Mouse (Mus musculus): ENCODE measurements around the gene Slc2a9. TPM values are rescaled to one million over a fixed set of nuclear protein-coding genes. Genes with fewer than 3 reads are reported as not detected.

Slc2a9 gene
- total and polyA plus RNA-seq, 3 experiments = 1.3 to 2.3 (median 2.1) TPM

GRCm38 (mm10) chr5:38500043-38500442 is 2.9 kb downstream of the Slc2a9 start:
- DNase-seq = no peak

GRCm38 (mm10) chr5:38499316-38499811 is 3.6 kb downstream of the Slc2a9 start:
- DNase-seq = no peak

GRCm38 (mm10) chr5:38498479-38498878 is 4.5 kb downstream of the Slc2a9 start:
- DNase-seq = no peak

GRCm38 (mm10) chr5:38496491-38497057 is 6.4 kb downstream of the Slc2a9 start:
- no peak for DNase-seq

- no peak for DNase-seq
These were observed 9.1 kb downstream of the Slc2a9 start for GRCm38 (mm10) chr5:38493890-38494289.

GRCm38 (mm10) chr5:38491763-38492162 is 11.2 kb downstream of the Slc2a9 start:
- no peak for DNase-seq

- DNase-seq = no peak
These were observed 13.2 kb downstream of the Slc2a9 start for GRCm38 (mm10) chr5:38489739-38490138.

GRCm38 (mm10) chr5:38488673-38489615 is 14.0 kb downstream of the Slc2a9 start:
- DNase-seq = peak; percentile 38

GRCm38 (mm10) chr5:38488026-38488425 is 14.9 kb downstream of the Slc2a9 start:
- DNase-seq = no peak

- no peak for DNase-seq
These were observed 15.7 kb downstream of the Slc2a9 start for GRCm38 (mm10) chr5:38487247-38487646.

GRCm38 (mm10) chr5:38485946-38486345 is 17.0 kb downstream of the Slc2a9 start:
- DNase-seq = no peak

- DNase-seq = no peak
These were observed 19.3 kb downstream of the Slc2a9 start for GRCm38 (mm10) chr5:38483518-38484110.

- no peak for DNase-seq
These were observed 21.9 kb downstream of the Slc2a9 start for GRCm38 (mm10) chr5:38480822-38481707.

- DNase-seq = peak; percentile 91
These were observed 22.8 kb downstream of the Slc2a9 start for GRCm38 (mm10) chr5:38479908-38480725.

GRCm38 (mm10) chr5:38479545-38479907 is 23.4 kb downstream of the Slc2a9 start:
- peak; percentile 26 for DNase-seq

- DNase-seq = peak; percentile 49
These were observed 23.9 kb downstream of the Slc2a9 start for GRCm38 (mm10) chr5:38479027-38479426.

- DNase-seq = no peak
These were observed 25.1 kb downstream of the Slc2a9 start for GRCm38 (mm10) chr5:38477731-38478445.

GRCm38 (mm10) chr5:38476861-38477565 is 25.9 kb downstream of the Slc2a9 start:
- peak; percentile 42 for DNase-seq

- DNase-seq = no peak
These were observed 32.1 kb downstream of the Slc2a9 start for GRCm38 (mm10) chr5:38470881-38471280.

All from adrenal gland, adult 2 months (tissue).